8 mouse cellular contexts compared by ENCODE assay signal in the genomic region with DNA sequence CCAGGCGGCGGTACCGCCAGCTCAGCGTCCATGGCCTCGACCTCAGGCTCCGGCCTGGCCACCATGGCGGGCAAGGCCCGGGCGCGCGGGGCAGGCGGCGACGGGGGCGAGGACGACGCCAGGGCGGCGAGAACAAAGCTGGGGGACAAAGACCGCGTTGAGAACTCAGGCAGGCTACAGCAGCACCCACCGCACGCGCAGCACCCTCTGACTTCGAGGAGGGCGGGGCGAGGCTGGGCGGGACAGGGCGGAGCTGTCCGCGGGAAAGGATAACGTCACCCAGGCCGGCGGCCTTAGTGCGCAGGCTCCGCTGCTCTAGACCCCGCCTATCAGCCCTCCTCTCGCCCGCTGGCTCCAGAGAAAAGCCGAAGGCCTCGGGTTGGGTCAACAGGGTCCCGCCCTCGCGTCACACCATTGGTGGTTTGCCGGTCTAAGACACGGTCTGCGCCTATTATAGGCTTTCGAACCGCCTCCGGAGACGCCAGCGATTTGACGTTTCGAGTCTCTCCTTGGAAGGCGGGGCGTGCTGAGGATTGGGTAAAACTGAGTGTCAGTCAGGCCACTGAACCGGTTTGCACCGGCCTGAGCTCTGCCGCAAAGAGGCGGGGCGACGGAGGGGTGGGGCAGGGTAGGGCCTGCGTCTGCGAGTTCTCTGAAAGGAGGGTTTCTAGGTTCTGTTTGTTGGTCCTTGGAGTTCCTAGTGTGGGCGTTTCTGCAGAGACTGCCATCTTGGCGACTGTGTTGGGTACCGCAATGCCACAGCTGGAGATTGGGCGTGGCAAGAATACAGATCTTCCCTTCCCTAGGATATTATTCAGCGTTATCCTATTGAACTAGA. TPM values are rescaled to one million over a fixed set of nuclear protein-coding genes. Genes with fewer than 3 reads are reported as not detected.
A peak's percentile ranks its signal among the peaks of the same experiment; 100 is the strongest.
DNase-seq lines count a peak whose midpoint lies in the region; ATAC-seq lines count a peak whose summit lies in the region.

A gene (minus strand): TSS at position 235 of the 838 bp plus-strand sequence.

- peak; percentile 100 for DNase-seq in adipocyte (ENCODE audit: low spot score)
- DNase-seq in embryo, embryonic 10 days (ENCODE audit: low spot score) = peak; percentile 100
- peak; percentile 97 for DNase-seq in gastrocnemius, postnatal 10 days
- peak; percentile 100 for DNase-seq in induced T-regulatory cell, adult 2 months (ENCODE audit: low read depth)
- peak; percentile 100 for DNase-seq in left cerebral cortex, adult 9 months (ENCODE audit: low spot score in 2 of 2)
- DNase-seq in right cerebral cortex, postnatal 14 days = peak; percentile 99
- peak; percentile 98 to 99 for DNase-seq in urinary bladder, postnatal 36 days (ENCODE audit: low spot score in 2 of 2)

- ATAC-seq in megakaryocyte progenitor cell, adult 5-6 weeks (replicated peaks; ENCODE audit: poor library complexity) = peak; percentile 90

RNA-seq across cellular contexts. Expression of the gene that starts here (rescaled TPM):
- total RNA-seq in gastrocnemius, postnatal 10 days (2021) = 10 to 100 TPM; 28.1 to 39.3 TPM
- total RNA-seq in megakaryocyte progenitor cell, adult 5-6 weeks (2015) = 32.3 and 36.1 TPM in 2 replicates
- total RNA-seq in megakaryocyte progenitor cell, adult 5-6 weeks (2017) = 54.1 and 79.4 TPM in 2 replicates

Comparison
In these comparisons a context has a peak if more than half of its experiments do, and no peak if none do; other contexts are left out.
1. Peak in every context shown above with its lines: DNase-seq and ATAC-seq.